Mouse (Mus musculus) retina, adult 2 months (tissue): ENCODE results near the gene Fap.

ENCODE experiments used
- DNase-seq: peaks from one replicate; pipeline ENCODE4 v3.0.0-alpha.2; 2012; ENCODE audit warnings: low read depth, low spot score

The Fap gene

GRCm38 (mm10) chr2:62459241-62460174 is 114.4 kb downstream of the Fap start:
- DNase-seq: no peak

DNA sequence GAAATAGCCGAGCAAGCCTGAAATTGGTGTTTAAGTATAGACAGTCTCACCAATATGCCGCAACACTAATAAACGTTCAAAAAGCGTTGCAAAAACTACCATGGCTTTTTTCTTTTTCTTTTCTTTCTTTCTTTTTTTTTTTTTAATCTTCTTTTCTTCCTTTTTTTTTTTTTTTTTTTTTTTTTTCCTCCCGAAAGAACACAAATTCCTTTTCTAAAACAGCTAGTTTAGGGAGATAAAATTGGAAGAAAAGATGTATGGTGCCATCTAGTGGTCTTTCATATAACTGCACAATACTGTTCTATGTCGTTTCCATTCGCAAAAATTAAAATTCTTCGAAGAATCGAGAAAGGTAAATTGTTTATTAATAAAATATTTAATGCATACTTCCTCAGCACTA is 115.8 kb downstream of the Fap start:
- peak; percentile 6 for DNase-seq

DNA sequence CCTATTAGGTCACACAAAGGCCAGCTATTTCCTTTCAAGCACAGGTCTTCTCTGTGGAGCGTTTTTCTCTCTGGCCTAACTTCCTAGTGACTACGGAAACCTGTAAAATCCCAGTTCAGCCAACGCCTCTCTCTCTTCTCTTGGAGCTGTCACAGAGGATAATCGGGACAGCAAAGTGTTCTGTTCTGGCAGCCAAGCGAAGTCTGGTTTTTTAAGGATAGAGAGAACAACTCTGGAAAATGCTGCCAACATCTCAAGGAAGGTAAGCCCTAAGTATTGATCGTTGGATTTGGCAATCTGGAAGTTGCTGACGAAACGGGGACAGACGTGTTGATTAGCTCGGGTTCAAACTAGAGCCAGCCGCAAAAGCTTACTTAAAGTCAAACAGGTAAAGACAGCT is 118.9 kb downstream of the Fap start:
- DNase-seq: no peak

DNA sequence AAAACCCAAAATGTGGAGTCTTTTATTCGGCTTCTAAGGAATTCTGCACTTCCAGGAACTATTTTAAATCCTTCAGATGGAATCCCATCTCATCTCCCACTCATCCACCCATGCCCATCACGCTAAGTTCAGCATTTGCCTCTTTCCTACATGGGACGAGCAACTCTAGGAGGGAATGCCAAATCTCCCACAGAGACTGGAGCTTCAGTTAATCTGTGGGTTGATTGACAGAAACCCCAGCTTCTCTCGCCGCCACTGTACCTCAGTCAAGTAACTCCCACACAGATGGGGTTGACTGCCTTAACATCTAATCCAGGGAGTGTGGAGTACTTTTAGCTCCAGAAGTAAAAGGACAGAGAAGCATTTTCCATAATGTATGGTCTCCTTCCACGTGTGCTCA is 119.8 kb downstream of the Fap start:
- no peak for DNase-seq
